Mouse (Mus musculus): ENCODE data around the gene P2ry14.

P2ry14 gene

GRCm38 (mm10) chr3:59153424-59153823 lies at the start of gene P2ry14:
TSS of gene P2ry14 (minus strand) at chr3:59153618.
- no peak for DNase-seq (ENCODE audit: low spot score in 2 of 2)

DNA sequence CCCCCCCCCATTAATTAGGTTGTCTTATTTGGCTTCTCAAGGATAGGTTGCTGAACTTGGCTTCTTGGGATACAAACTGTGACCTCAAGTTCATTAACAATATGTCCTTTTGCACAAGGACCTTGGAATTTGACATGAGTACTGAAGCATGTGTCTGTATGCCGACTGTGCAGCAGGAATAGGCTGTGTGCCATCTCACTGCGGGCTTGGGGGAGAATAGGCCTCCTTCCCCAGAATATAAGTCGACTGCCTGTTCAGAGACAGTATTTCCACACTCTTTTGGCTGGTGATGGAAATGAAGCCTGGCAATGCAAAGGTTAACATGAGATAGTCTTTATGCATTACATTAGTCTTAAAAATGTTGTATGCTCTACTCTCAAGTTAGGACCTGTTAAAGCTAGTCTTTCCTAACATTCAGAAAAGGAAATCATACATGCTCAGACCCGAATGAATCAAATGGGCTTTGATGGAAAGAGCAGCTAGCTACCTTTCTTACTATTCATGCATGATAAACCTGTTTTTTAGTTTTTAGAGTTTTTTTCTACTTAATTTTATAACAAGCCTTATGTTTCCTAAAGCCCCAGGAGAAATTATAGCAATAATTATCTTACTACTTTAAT lies 44.0 kb upstream of the P2ry14 start:
- DNase-seq (ENCODE audit: low spot score in 2 of 2): no peak

DNA sequence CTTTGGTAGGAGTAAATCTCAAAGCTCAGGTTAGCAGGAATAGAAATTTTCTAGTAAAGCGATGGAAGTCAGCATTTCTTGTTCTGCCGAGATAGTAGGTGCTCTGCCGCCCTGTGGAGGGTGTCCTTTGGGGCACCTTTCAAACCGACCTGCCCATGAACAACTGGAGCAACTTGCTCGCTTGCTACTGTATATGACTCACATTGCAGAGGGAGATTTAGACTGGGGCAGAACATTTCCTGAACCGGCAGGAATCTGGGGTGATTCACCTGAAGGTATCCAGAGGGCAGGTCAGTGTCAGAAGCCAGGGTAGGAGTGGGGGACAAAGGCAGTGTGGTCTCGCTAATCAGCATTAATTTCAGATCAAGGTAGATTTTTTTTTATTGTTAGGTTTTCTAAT lies 41.5 kb upstream of the P2ry14 start, which contains the start of gene Gpr87:
Gene Gpr87, minus strand, starts transcription at position 167 of the 400 bp plus-strand sequence.
- DNase-seq (ENCODE audit: low spot score in 2 of 2): no peak

- no peak for DNase-seq (ENCODE audit: low spot score in 2 of 2)
Measured at GRCm38 (mm10) chr3:59194099-59194498, 40.7 kb upstream of the P2ry14 start.

- DNase-seq (ENCODE audit: low spot score in 2 of 2): no peak
Measured at GRCm38 (mm10) chr3:59191674-59192073, 38.3 kb upstream of the P2ry14 start.

DNA sequence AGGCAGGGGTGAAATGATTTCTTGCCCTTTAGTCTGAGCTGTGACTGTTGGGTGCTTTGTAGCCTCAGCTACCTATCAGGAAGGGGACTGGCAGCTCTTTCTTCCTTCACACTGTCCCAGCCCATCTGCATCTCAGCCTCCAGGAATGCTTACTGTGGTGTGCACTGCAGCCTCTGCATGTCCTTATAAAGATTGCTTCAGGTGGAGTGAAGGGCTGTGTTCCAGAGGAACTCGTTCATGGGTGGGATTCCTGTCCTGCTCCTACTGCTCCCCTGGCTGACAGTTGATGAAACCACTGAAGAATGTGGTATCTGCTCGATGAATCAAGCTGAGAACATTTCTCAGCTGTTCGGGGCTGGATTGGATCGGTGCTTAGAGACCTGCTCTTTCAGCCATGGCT lies 33.9 kb upstream of the P2ry14 start:
- DNase-seq (ENCODE audit: low spot score in 2 of 2): no peak

- no peak for DNase-seq (ENCODE audit: low spot score in 2 of 2)
Measured at GRCm38 (mm10) chr3:59185662-59186061, 32.2 kb upstream of the P2ry14 start.

GRCm38 (mm10) chr3:59182129-59182528 lies 28.7 kb upstream of the P2ry14 start:
- DNase-seq (ENCODE audit: low spot score in 2 of 2): no peak

GRCm38 (mm10) chr3:59181134-59181533 lies 27.7 kb upstream of the P2ry14 start:
- DNase-seq (ENCODE audit: low spot score in 2 of 2): no peak

GRCm38 (mm10) chr3:59176871-59177270 lies 23.5 kb upstream of the P2ry14 start:
- DNase-seq (ENCODE audit: low spot score in 2 of 2): no peak

GRCm38 (mm10) chr3:59175234-59175633 lies 21.8 kb upstream of the P2ry14 start:
- DNase-seq (ENCODE audit: low spot score in 2 of 2): peak in 1 of 2 experiments; percentile 66

DNA sequence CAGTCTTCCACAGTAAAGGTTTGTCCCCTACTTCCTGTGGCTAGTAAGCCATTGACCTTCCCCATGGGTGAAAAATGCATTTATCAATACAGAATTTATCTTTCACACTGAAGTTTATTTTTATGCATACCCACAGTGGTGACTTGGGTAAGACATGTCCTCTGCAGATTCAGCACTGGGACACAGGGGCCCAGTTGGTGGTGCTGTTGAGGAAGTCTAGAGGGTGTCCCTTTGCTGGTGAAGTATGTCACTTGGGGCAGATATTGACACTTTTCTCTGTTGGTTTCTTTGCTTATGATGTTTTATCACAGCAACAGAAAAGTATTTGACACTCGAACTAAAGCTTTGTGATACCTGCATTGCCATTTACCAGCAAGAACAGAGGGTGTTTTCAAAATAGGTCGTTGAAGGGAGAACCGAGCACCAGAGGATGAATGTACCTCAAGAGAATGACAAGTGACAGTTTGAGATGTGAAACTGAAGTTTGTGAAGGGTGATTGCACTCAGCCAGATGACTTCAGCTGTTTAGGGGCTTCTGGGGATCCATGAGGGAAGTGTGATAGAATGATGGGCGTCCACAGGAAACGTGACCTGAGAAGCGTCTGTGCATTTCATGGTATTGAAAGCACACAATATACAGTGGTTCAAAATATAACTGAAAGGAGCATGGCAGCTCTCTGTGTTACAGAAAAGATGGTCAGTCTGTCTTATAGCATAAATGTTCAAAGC lies 21.2 kb upstream of the P2ry14 start:
- DNase-seq (ENCODE audit: low spot score in 2 of 2): no peak

DNA sequence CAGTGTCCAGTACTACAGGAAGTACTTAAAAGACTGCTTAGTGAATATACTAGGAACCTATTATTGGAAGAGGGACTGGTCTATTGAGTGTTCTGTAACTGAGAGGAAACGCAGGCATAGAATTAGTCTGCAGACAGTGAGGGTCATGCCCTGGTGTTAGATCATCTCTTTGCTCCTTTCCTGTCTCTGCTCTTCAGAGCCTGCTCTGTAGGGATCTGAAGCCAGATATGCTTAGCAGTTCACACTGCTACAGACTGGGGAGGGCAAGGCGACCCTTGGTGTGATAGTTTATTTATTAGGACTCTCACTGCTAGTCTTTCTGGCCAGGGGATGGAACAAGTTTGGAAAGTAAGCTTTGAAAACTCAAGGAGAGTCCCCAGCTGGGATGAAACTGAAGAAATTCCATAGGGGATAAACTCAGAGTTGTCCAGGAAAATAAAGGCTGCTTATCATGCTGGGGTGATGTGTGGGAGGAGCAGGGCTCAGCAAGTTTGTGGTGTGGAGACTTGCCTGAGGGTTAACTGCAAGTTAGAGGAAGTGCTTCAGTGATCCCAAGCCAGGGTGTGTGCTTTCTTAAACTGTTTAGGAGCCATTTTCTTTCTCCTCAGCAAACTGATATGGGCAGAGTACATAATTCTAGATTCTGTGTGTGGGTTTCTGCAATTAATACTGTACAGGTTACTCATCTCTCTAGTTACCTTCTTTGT lies 16.7 kb upstream of the P2ry14 start:
- no peak for DNase-seq (ENCODE audit: low spot score in 2 of 2)

- DNase-seq (ENCODE audit: low spot score in 2 of 2): no peak
Measured at GRCm38 (mm10) chr3:59169215-59169614, 15.8 kb upstream of the P2ry14 start.

GRCm38 (mm10) chr3:59168476-59168875 lies 15.1 kb upstream of the P2ry14 start:
- no peak for DNase-seq (ENCODE audit: low spot score in 2 of 2)

GRCm38 (mm10) chr3:59167417-59168054 lies 14.1 kb upstream of the P2ry14 start:
- no peak for DNase-seq (ENCODE audit: low spot score in 2 of 2)

GRCm38 (mm10) chr3:59160465-59160864 lies 7.0 kb upstream of the P2ry14 start:
- DNase-seq (ENCODE audit: low spot score in 2 of 2): no peak

DNA sequence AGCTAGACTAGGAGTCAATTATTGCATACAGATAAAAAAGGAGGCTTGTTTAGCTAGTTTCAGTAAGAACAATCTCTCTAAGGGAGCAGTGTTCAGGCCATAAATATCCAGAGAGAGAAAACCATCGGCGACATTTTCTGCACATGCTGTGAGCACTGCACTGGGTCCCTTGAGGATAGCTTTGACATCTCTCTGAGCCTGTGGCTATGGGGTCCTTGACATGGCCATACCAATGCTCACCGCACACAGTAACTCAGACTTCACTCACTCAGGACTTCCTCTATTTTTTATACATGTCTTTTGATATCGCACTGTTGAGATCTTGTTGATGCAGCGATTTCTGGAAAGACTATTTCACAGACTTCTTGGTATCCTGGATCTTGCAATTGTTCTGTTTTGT lies 3.6 kb upstream of the P2ry14 start:
- no peak for DNase-seq (ENCODE audit: low spot score in 2 of 2)

DNA sequence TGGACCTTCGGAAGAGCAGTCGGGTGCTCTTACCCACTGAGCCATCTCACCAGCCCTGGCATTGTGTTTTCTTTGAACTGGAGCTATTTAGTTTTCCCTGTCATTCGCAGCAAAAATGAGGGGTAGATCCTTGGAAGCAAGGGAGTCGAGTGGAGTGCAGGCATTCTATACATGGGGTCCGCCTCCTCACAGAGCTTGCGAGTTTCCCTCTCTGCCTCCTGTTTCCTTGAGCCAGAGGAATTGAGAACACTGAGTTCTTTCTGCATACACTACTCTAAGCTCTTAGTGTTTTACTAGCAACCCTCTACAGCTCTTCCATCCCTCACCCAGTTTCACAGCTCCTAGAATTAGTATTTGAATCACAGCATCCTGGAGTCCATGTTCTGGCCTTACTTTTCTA lies 2.0 kb upstream of the P2ry14 start:
- peak; percentile 21 to 25 for DNase-seq (ENCODE audit: low spot score in 2 of 2)

- DNase-seq (ENCODE audit: low spot score in 2 of 2): no peak
Measured at GRCm38 (mm10) chr3:59154888-59155287, 1.5 kb upstream of the P2ry14 start.

- no peak for DNase-seq (ENCODE audit: low spot score in 2 of 2)
Measured at GRCm38 (mm10) chr3:59150624-59151023, 2.8 kb downstream of the P2ry14 start.

DNA sequence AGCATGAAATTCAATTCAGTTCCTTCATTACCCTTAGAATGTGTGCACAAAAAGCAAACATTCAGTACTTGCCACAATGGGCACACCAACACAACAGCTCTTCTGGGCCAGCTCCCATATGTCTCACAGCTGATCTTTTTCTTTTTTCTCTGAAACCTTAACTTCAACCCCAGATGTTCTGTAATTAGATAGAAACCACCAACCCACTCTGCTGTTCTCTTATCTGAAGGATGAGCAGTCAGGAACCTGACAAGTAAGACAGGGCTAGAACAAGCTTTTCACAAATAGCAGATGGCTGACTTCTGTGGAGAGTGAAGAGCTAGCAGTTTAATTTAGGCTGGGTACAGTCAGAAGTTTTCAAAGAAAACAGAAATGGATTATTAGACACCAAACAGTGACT lies 3.8 kb downstream of the P2ry14 start:
- DNase-seq (ENCODE audit: low spot score in 2 of 2): no peak
